Mouse (Mus musculus) cortical plate, adult 2 months (tissue): ENCODE data around the gene Ctnnd2.

Experiments
- CTCF ChIP-seq: fragments of 200-500 bp; IDR thresholded peaks from 2 replicates; pipeline ENCODE4 v1.5.1; 2011; ENCODE audit warnings: mild to moderate bottlenecking, control low read depth, low read length; ENCODE audit not compliant: insufficient read depth; ENCODE audit errors: extremely low read depth
- POLR2A ChIP-seq: fragments of 200-500 bp; IDR thresholded peaks from 2 replicates; pipeline ENCODE4 v1.6.1; 2011; ENCODE audit warnings: mild to moderate bottlenecking, low read length, control low read depth; ENCODE audit not compliant: insufficient read depth; ENCODE audit errors: extremely low read depth

- TF ChIP-seq POLR2A: no peak
- TF ChIP-seq CTCF: no peak
Observed at GRCm38 (mm10) chr15:31004976-31005375, 832.6 kb downstream of the Ctnnd2 start.
